Mouse (Mus musculus) midbrain, embryonic 13.5 days (tissue): ENCODE measurements around the gene Med25. TPM values are rescaled to one million over a fixed set of nuclear protein-coding genes. Genes with fewer than 3 reads are reported as not detected.

Source experiments
- ATAC-seq: fragments of 200-750 bp; cut with Nextera tagmentation; 2 replicates; pipeline ENCODE4 v1.8.0; 2017; ENCODE audit warnings: mild to moderate bottlenecking, moderate TSS enrichment, moderate library complexity
- H3K27ac ChIP-seq: fragments of 300-500 bp; sonication (generic); 2 replicates; pipeline ENCODE4 v1.5.1; 2015; ENCODE audit warnings: inconsistent platforms, mild to moderate bottlenecking, moderate library complexity
- H3K27me3 ChIP-seq: fragments of 300-500 bp; sonication (generic); 2 replicates; pipeline ENCODE4 v1.6.1; 2015; ENCODE audit warnings: mild to moderate bottlenecking, inconsistent platforms
- H3K36me3 ChIP-seq: fragments of 300-500 bp; sonication (generic); 2 replicates; pipeline ENCODE4 v1.6.1; 2015; ENCODE audit warnings: mild to moderate bottlenecking, inconsistent platforms
- H3K4me1 ChIP-seq: fragments of 300-500 bp; sonication (generic); replicated peaks from 2 replicates; pipeline ENCODE4 v1.6.1; 2015; ENCODE audit warnings: inconsistent platforms
- H3K4me2 ChIP-seq: fragments of 300-500 bp; sonication (generic); replicated peaks from 2 replicates; pipeline ENCODE4 v1.6.1; 2015; ENCODE audit warnings: moderate library complexity, mild to moderate bottlenecking, inconsistent platforms
- H3K4me3 ChIP-seq: fragments of 300-500 bp; sonication (generic); replicated peaks from 2 replicates; pipeline ENCODE4 v1.5.1; 2015; ENCODE audit warnings: mild to moderate bottlenecking, inconsistent platforms
- H3K9ac ChIP-seq: fragments of 300-500 bp; sonication (generic); replicated peaks from 2 replicates; pipeline ENCODE4 v1.6.1; 2015; ENCODE audit warnings: mild to moderate bottlenecking, inconsistent platforms
- H3K9me3 ChIP-seq: fragments of 300-500 bp; sonication (generic); 2 replicates; pipeline ENCODE4 v1.6.1; 2016; ENCODE audit warnings: mild to moderate bottlenecking, inconsistent platforms
- WGBS: fragments of 180-500 bp; shearing (Covaris S2); methylation state at CpG from one replicate; pipeline ENCODE4 v1.1.7; 2015; 5-methylcytosine and 5-hydroxymethylcytosine counted together
- polyA plus RNA-seq: library from polyadenylated mRNA; unstranded; fragments of >200 nt; fragmentation: Nextera tagmentation; extraction: Ambion mirVana; gene quantifications from 2 replicates; pipeline ENCODE4 v1.2.1, GENCODE M21; 2015

The Med25 gene
- polyA plus RNA-seq, 1 experiment from 2014 or later, result 162 TPM

- Histone ChIP-seq H3K27ac (no peak overlapping the region), H3K4me1 (peaks cover 72% of the 10 kb centered on the region), H3K27me3 (no peaks in the 10 kb centered on the region), H3K9me3 (no peaks in the 10 kb centered on the region), H3K4me3 (peak overlapping the region; percentile 75; the same call in 1 of the 2 replicates), H3K4me2 (peak overlapping the region; percentile 89; the same call in 1 of the 2 replicates), H3K9ac (no peak overlapping the region), H3K36me3 (peaks cover 18% of the 10 kb centered on the region)
- ATAC-seq, result no peak
- WGBS, result 95% methylated on average over 12 of the region's 12 CpGs
These were observed 40.8 kb downstream of the Med25 start for GRCm38 (mm10) chr7:44851625-44852234.

- Histone ChIP-seq H3K9ac (peak overlapping the region; percentile 86), H3K27me3 (no peaks in the 10 kb centered on the region), H3K9me3 (no peaks in the 10 kb centered on the region), H3K27ac (peak overlapping the region; percentile 97), H3K4me2 (peak overlapping the region; percentile 89), H3K4me3 (peak overlapping the region; percentile 75), H3K36me3 (peaks cover 25% of the 10 kb centered on the region), H3K4me1 (peaks cover 65% of the 10 kb centered on the region)
- no peak for ATAC-seq
- 83% methylated on average over 8 of the region's 8 CpGs for WGBS
These were observed 41.5 kb downstream of the Med25 start for GRCm38 (mm10) chr7:44850789-44851624.

GRCm38 (mm10) chr7:44850146-44850545 is 42.4 kb downstream of the Med25 start:
- WGBS, result under 1% methylated on average over 33 of the region's 33 CpGs
- H3K9ac ChIP-seq, result peak overlapping the region; percentile 86
- H3K36me3 ChIP-seq, result peaks cover 34% of the 10 kb centered on the region
- H3K4me3 ChIP-seq, result peak overlapping the region; percentile 75
- no peaks in the 10 kb centered on the region for H3K27me3 ChIP-seq
- H3K4me2 ChIP-seq, result peak overlapping the region; percentile 89
- no peaks in the 10 kb centered on the region for H3K9me3 ChIP-seq
- H3K27ac ChIP-seq, result peak overlapping the region; percentile 97
- peaks cover 57% of the 10 kb centered on the region for H3K4me1 ChIP-seq
- peak; percentile 41 for ATAC-seq

GRCm38 (mm10) chr7:44849416-44850111 is 42.9 kb downstream of the Med25 start:
- peak; percentile 78 for ATAC-seq
- Histone ChIP-seq H3K9me3 (no peaks in the 10 kb centered on the region), H3K27ac (peak overlapping the region; percentile 97), H3K4me1 (peaks cover 51% of the 10 kb centered on the region), H3K36me3 (peaks cover 40% of the 10 kb centered on the region), H3K9ac (peak overlapping the region; percentile 86), H3K27me3 (no peaks in the 10 kb centered on the region), H3K4me3 (peak overlapping the region; percentile 75), H3K4me2 (peak overlapping the region; percentile 89)
- WGBS, result under 1% methylated on average over 41 of the region's 41 CpGs

GRCm38 (mm10) chr7:44848561-44849415 is 43.7 kb downstream of the Med25 start, which contains the start of the genes Akt1s1 and Tbc1d17:
Akt1s1 (plus strand) TSS chr7:44848991.
Tbc1d17 (minus strand) TSS chr7:44849079.
- peaks cover 43% of the 10 kb centered on the region for H3K4me1 ChIP-seq
- no peaks in the 10 kb centered on the region for H3K27me3 ChIP-seq
- under 1% methylated on average over 54 of the region's 54 CpGs for WGBS
- no peaks in the 10 kb centered on the region for H3K9me3 ChIP-seq
- H3K36me3 ChIP-seq, result peaks cover 48% of the 10 kb centered on the region
- peak; percentile 84 for ATAC-seq
- peak within 1 kb of the TSS; percentile 89 for H3K4me2 ChIP-seq
- H3K27ac ChIP-seq, result peak within 1 kb of the TSS; percentile 97
- H3K9ac ChIP-seq, result peak within 1 kb of the TSS; percentile 86
- H3K4me3 ChIP-seq, result peak within 1 kb of the TSS; percentile 75

- Histone ChIP-seq H3K9ac (peak overlapping the region; percentile 64), H3K4me3 (peak overlapping the region; percentile 75), H3K27ac (peak overlapping the region; percentile 97; the same call in 1 of the 2 replicates), H3K36me3 (peaks cover 52% of the 10 kb centered on the region), H3K27me3 (no peaks in the 10 kb centered on the region), H3K4me1 (peaks cover 35% of the 10 kb centered on the region), H3K9me3 (no peaks in the 10 kb centered on the region), H3K4me2 (peak overlapping the region; percentile 89)
- ATAC-seq, result no peak
- WGBS, result 86% methylated on average over 5 of the region's 5 CpGs
These were observed 44.7 kb downstream of the Med25 start for GRCm38 (mm10) chr7:44847772-44848171.

- no peak overlapping the region for H3K9ac ChIP-seq
These were observed 45.7 kb downstream of the Med25 start for GRCm38 (mm10) chr7:44846804-44847203.

GRCm38 (mm10) chr7:44845006-44845405 is 47.5 kb downstream of the Med25 start:
- H3K4me2 ChIP-seq, result no peak overlapping the region
- no peak for ATAC-seq
- no peak overlapping the region for H3K9ac ChIP-seq
- H3K27ac ChIP-seq, result no peak overlapping the region
- H3K36me3 ChIP-seq, result peaks cover 67% of the 10 kb centered on the region
- 95% methylated on average over 10 of the region's 10 CpGs for WGBS
- H3K9me3 ChIP-seq, result no peaks in the 10 kb centered on the region
- no peak overlapping the region for H3K4me3 ChIP-seq
- peaks cover 19% of the 10 kb centered on the region for H3K4me1 ChIP-seq
- peaks cover 20% of the 10 kb centered on the region for H3K27me3 ChIP-seq

More at GRCm38 (mm10) chr7:44846804-44847203, 45.7 kb downstream of the Med25 start:
- H3K9me3 ChIP-seq, result no peaks in the 10 kb centered on the region
- H3K4me1 ChIP-seq, result peaks cover 28% of the 10 kb centered on the region
- H3K4me3 ChIP-seq, result no peak overlapping the region
- peaks cover 2% of the 10 kb centered on the region for H3K27me3 ChIP-seq
- ATAC-seq, result no peak
- H3K36me3 ChIP-seq, result peaks cover 53% of the 10 kb centered on the region
- no peak overlapping the region for H3K27ac ChIP-seq
- no peak overlapping the region for H3K4me2 ChIP-seq
- 89% methylated on average over 7 of the region's 7 CpGs for WGBS

- H3K36me3 ChIP-seq, result peaks cover 67% of the 10 kb centered on the region
- 91% methylated on average over 8 of the region's 8 CpGs for WGBS
- ATAC-seq, result no peak
- peaks cover 40% of the 10 kb centered on the region for H3K27me3 ChIP-seq
- H3K9ac ChIP-seq, result no peak overlapping the region
- H3K4me3 ChIP-seq, result no peak overlapping the region
- no peak overlapping the region for H3K4me2 ChIP-seq
- H3K9me3 ChIP-seq, result no peaks in the 10 kb centered on the region
- peaks cover 20% of the 10 kb centered on the region for H3K4me1 ChIP-seq
- H3K27ac ChIP-seq, result no peak overlapping the region
These were observed 50.6 kb downstream of the Med25 start for GRCm38 (mm10) chr7:44841825-44842463.

GRCm38 (mm10) chr7:44840426-44840825 is 52.1 kb downstream of the Med25 start:
- peak overlapping the region; percentile 60; the same call in 1 of the 2 replicates for H3K4me2 ChIP-seq
- peaks cover 40% of the 10 kb centered on the region for H3K27me3 ChIP-seq
- WGBS, result 60% methylated on average over 14 of the region's 14 CpGs
- H3K4me3 ChIP-seq, result peak overlapping the region; percentile 32
- H3K36me3 ChIP-seq, result peaks cover 52% of the 10 kb centered on the region
- no peaks in the 10 kb centered on the region for H3K9me3 ChIP-seq
- peaks cover 18% of the 10 kb centered on the region for H3K4me1 ChIP-seq
- H3K27ac ChIP-seq, result no peak overlapping the region
- ATAC-seq, result no peak
- H3K9ac ChIP-seq, result no peak overlapping the region
